Mouse (Mus musculus) hindbrain, embryonic 14.5 days (tissue): Measurements from ENCODE around the gene Ubac2. TPM values are rescaled to one million over a fixed set of nuclear protein-coding genes. Genes with fewer than 3 reads are reported as not detected.
A peak's percentile ranks its signal among the peaks of the same experiment; 100 is the strongest.

Experiments used
- ATAC-seq: fragments of 200-750 bp; cut with Nextera tagmentation; 2 replicates; pipeline ENCODE4 v1.8.0; 2017; ENCODE audit warnings: moderate number of reproducible peaks, mild to moderate bottlenecking, moderate TSS enrichment, moderate library complexity; ENCODE audit not compliant: low FRiP score
- DNase-seq: peaks from one replicate; pipeline ENCODE4 v3.0.0-alpha.2; 2015; ENCODE audit warnings: low spot score
- H3K27ac ChIP-seq: fragments of 300-500 bp; sonication (generic); 2 replicates; pipeline ENCODE4 v1.5.1; 2014; ENCODE audit warnings: mild to moderate bottlenecking, moderate library complexity
- H3K27me3 ChIP-seq: fragments of 300-500 bp; sonication (generic); 2 replicates; pipeline ENCODE4 v1.6.1; 2014; ENCODE audit warnings: mild to moderate bottlenecking, low read length, mixed read lengths; ENCODE audit not compliant: control insufficient read depth, insufficient read depth
- H3K36me3 ChIP-seq: fragments of 300-500 bp; sonication (generic); replicated peaks from 2 replicates; pipeline ENCODE4 v1.6.1; 2014; ENCODE audit not compliant: control insufficient read depth, insufficient read depth
- H3K4me1 ChIP-seq: fragments of 300-500 bp; sonication (generic); replicated peaks from 2 replicates; pipeline ENCODE4 v1.6.1; 2014; ENCODE audit warnings: antibody characterized with exemption, low read length, mixed read lengths; ENCODE audit not compliant: control insufficient read depth, insufficient read depth
- H3K4me2 ChIP-seq: fragments of 300-500 bp; sonication (generic); replicated peaks from 2 replicates; pipeline ENCODE4 v1.6.1; 2014; ENCODE audit warnings: mild to moderate bottlenecking, moderate library complexity
- H3K4me3 ChIP-seq: fragments of 300-500 bp; sonication (generic); replicated peaks from 2 replicates; pipeline ENCODE4 v1.5.1; 2014; ENCODE audit warnings: mild to moderate bottlenecking, low read length
- H3K9ac ChIP-seq: fragments of 300-500 bp; sonication (generic); 2 replicates; pipeline ENCODE4 v1.6.1; 2014
- H3K9me3 ChIP-seq: fragments of 300-500 bp; sonication (generic); 2 replicates; pipeline ENCODE4 v1.6.1; 2016; ENCODE audit warnings: low read length; ENCODE audit not compliant: control insufficient read depth
- WGBS: fragments of 180-500 bp; shearing (Covaris S2); extraction: QIAGEN DNeasy Blood & Tissue Kit; methylation state at CpG from one replicate; pipeline ENCODE4 v1.1.7; 2014; 5-methylcytosine and 5-hydroxymethylcytosine counted together
- polyA plus RNA-seq: library from polyadenylated mRNA; unstranded; fragments of >200 nt; fragmentation: Nextera tagmentation; extraction: Ambion mirVana; gene quantifications from 2 replicates; pipeline ENCODE4 v1.2.1, GENCODE M21; 2014

The Ubac2 gene
- polyA plus RNA-seq, 1 experiment from 2014 or later: 49.6 TPM

DNA sequence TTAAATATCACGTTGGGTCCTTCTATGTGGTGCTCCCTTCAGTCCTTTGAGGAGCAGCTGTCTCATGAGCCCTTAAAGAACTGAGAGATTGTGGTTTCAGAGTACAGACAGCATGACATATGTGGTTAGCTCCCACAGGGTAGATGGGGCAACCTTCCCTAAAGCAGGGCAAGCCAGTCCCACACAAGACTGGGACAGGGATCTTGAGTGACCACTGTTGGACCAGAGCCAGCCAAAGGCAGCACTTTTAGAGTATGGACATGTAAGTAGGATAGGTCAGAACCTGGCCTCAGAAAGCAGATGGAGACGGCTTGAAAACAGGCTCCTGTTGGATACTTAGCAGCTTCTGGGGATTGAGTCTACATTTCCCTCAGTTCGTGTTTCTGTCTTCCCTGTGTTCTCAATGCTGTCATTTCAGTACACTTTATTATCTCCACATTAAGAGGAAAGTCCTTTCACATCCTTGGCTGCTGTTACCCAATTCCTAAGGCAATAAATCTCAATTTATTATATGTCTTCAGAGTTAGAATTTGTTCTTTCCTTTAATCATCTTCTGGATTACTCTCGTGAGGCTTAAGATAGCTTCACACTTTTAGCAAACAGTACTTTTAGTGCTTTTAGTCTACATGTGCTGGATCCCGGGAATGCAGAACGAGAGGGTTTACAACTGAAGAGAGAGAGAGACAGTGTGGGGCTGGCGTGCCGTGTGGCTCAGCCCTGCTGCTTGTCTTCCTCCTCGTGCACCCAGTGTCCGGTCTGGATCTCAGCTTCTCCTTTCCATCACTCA lies 80.5 kb downstream of the Ubac2 start:
- Histone ChIP-seq H3K9me3 (no peaks in the 10 kb centered on the region), H3K4me2 (no peak overlapping the region), H3K4me1 (no peaks in the 10 kb centered on the region), H3K27ac (no peak overlapping the region), H3K36me3 (no peaks in the 10 kb centered on the region), H3K27me3 (no peaks in the 10 kb centered on the region), H3K9ac (no peak overlapping the region), H3K4me3 (no peak overlapping the region)
- no peak for ATAC-seq
- no peak for DNase-seq
- WGBS: 86% methylated on average over 10 of the region's 10 CpGs

DNA sequence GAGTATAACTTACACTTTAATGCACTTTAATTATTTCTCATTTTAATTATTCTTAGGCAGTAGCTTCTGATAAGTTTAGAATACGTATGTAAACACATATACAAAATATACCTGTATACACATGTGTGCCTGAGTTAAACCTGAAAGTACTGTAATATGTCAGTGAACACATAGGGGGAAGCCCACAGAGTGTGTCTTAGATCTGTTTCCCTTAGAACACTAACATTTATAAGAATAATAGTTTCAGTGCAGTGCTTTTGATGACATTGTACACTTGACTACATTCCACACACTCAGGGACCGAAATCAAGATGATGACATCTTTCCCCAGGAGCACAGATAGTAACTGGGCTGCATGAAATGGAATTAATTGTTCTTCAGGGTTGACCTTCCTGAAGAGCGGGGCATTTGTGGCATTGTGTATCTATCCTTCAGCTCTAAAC lies 81.1 kb downstream of the Ubac2 start:
- no peaks in the 10 kb centered on the region for H3K36me3 ChIP-seq
- no peak overlapping the region for H3K4me2 ChIP-seq
- no peak overlapping the region for H3K9ac ChIP-seq
- no peak overlapping the region for H3K4me3 ChIP-seq
- H3K27ac ChIP-seq: no peak overlapping the region
- DNase-seq (no peak), ATAC-seq (no peak)
- H3K4me1 ChIP-seq: no peaks in the 10 kb centered on the region
- no peaks in the 10 kb centered on the region for H3K27me3 ChIP-seq
- no peaks in the 10 kb centered on the region for H3K9me3 ChIP-seq
- WGBS: 89% methylated on average over 3 of the region's 3 CpGs

DNA sequence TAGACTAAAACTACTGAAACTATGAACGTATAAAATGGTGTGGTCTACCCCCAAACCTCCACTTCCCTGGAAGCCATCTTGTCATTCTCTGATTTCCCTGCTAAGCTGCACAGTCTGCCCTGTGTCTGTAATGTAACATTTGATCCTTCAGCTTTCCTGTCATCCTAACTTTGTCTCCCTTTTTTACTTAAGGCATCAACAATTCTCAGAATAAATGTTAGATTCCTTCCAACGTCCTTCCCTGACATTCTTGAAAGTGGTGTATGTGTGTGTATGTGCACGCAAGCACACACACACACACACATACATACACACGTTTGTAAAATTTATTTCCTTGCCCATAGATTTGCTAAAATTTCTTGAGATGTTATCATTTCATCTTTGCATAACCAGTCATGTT lies 81.6 kb downstream of the Ubac2 start:
- Histone ChIP-seq H3K4me2 (no peak overlapping the region), H3K4me1 (no peaks in the 10 kb centered on the region), H3K9ac (no peak overlapping the region), H3K9me3 (no peaks in the 10 kb centered on the region), H3K4me3 (no peak overlapping the region), H3K27me3 (no peaks in the 10 kb centered on the region), H3K36me3 (no peaks in the 10 kb centered on the region), H3K27ac (no peak overlapping the region)
- DNase-seq (no peak), ATAC-seq (no peak)
- 93% methylated on average over 4 of the region's 4 CpGs for WGBS

DNA sequence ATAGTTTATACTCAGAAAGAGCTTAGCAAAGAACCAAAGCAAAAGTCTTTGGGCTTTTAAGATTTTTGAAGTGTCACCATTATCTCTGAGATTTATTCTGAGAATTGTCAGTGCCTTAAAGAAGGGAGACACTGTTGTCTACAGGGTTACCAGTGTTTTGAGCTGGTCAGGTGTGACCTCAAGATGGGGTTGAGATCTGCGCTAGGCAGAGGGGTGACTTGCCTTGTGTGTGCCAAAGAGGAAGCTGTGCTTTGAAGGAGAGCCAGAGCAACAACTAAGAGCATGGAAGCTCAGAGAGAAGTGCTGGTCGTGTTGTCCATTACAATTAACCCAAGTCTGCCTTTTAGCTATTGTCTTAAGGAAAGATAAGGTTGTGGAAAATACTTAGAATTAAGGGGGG lies 82.1 kb downstream of the Ubac2 start:
- Histone ChIP-seq H3K27ac (no peak overlapping the region), H3K36me3 (no peaks in the 10 kb centered on the region), H3K9me3 (no peaks in the 10 kb centered on the region), H3K27me3 (no peaks in the 10 kb centered on the region), H3K4me1 (no peaks in the 10 kb centered on the region), H3K4me3 (no peak overlapping the region), H3K9ac (no peak overlapping the region), H3K4me2 (no peak overlapping the region)
- 83% methylated on average over 2 of the region's 2 CpGs for WGBS
- DNase-seq: no peak
- ATAC-seq: no peak

DNA sequence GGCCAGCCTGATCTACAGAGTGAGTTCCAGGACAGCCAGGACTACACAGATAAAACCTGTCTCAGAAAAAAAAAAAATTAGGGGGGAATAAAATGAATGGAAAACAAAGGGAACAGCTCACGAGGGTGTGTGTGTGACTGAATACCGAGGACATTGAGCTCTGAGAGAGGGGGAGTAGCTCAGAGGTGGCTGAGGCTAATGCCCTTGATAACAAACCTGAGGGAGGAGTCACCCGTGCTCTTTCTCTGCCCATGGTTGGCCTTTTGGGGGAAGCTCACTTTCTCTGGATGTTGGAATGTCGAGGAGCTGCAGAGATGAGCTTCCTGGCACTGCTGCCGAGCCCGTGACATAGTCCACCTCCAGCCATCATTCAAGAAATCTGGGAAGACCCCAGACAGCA lies 82.6 kb downstream of the Ubac2 start:
- H3K4me1 ChIP-seq: no peaks in the 10 kb centered on the region
- ATAC-seq (no peak), DNase-seq (no peak)
- H3K4me2 ChIP-seq: no peak overlapping the region
- WGBS: 76% methylated on average over 6 of the region's 6 CpGs
- no peak overlapping the region for H3K27ac ChIP-seq
- no peaks in the 10 kb centered on the region for H3K9me3 ChIP-seq
- H3K36me3 ChIP-seq: no peaks in the 10 kb centered on the region
- no peak overlapping the region for H3K4me3 ChIP-seq
- no peak overlapping the region for H3K9ac ChIP-seq
- H3K27me3 ChIP-seq: no peaks in the 10 kb centered on the region

DNA sequence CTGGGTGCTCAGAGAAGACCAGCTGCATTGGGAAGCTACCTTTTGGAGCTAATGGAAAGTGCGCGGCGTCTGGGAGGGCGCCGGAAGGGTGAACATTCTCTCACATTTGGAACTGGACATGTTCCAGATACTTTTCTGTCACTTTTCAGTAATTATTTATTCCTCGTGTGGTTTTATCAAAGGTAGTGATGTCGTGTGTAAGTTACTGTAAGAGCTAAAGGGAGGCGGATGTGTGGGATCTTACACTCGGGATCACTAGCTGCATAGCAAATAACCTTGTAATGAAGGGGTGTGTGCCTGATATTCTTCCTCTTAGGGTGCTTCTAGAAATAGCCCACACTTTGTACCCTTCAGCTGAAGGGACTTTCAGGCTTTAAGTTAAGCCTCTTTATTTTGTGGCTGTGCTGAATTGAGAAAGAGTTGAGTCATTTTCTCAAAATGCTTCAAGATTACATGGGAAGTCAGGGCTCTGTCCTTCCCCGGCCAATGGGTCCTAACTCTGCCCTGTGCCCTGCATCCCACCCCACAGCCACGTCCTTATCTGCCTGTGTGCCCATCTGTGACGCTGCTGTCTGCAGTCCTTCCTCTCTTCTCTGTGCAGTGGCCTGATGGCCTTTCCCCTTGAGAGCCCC lies 83.2 kb downstream of the Ubac2 start:
- WGBS: 87% methylated on average over 12 of the region's 12 CpGs
- ATAC-seq (no peak), DNase-seq (no peak)
- Histone ChIP-seq H3K4me2 (no peak overlapping the region), H3K27me3 (no peaks in the 10 kb centered on the region), H3K4me1 (no peaks in the 10 kb centered on the region), H3K9ac (no peak overlapping the region), H3K4me3 (no peak overlapping the region), H3K9me3 (no peaks in the 10 kb centered on the region), H3K27ac (no peak overlapping the region), H3K36me3 (no peaks in the 10 kb centered on the region)

DNA sequence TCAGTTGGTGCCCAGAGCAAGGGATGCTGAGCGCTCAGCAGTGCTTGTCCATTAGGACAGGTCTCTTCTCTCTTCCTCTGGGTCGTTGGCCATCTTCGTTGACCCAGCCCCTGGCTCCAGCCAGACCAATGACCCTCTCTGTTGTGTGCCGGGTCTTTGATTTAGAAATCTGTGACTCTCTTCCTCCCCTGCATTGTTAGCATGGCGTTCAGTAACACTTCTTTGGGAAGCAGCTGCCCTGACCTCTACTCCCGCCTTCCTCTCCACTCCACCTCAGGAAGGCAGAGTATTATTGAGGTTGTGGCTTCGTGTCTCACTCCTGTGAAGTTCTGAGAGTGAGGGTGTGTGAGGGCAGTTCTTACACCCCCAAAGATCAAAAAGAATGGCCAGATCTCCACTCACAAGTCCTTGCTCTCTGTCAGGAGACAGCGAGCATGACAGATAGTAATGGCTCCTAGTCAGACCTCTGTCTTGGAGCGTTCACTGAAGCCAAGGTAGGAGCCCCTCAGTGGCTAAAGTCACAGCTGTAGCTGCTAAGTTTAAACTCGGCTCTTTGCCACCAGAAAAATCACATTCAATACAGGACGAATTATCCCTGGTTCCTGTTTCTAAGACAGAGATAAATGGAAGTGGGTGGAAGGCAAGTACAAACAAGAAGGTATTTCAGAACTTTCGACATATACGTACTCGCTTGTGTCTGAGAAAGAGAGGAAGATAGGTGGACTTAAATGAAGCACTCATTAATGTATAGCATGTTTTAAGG lies 83.9 kb downstream of the Ubac2 start:
- ATAC-seq: no peak
- no peak overlapping the region for H3K27ac ChIP-seq
- H3K4me3 ChIP-seq: no peak overlapping the region
- no peak overlapping the region for H3K4me2 ChIP-seq
- H3K9me3 ChIP-seq: no peaks in the 10 kb centered on the region
- no peak overlapping the region for H3K9ac ChIP-seq
- 76% methylated on average over 14 of the region's 14 CpGs for WGBS
- H3K27me3 ChIP-seq: no peaks in the 10 kb centered on the region
- no peaks in the 10 kb centered on the region for H3K36me3 ChIP-seq
- no peaks in the 10 kb centered on the region for H3K4me1 ChIP-seq
- no peak for DNase-seq

DNA sequence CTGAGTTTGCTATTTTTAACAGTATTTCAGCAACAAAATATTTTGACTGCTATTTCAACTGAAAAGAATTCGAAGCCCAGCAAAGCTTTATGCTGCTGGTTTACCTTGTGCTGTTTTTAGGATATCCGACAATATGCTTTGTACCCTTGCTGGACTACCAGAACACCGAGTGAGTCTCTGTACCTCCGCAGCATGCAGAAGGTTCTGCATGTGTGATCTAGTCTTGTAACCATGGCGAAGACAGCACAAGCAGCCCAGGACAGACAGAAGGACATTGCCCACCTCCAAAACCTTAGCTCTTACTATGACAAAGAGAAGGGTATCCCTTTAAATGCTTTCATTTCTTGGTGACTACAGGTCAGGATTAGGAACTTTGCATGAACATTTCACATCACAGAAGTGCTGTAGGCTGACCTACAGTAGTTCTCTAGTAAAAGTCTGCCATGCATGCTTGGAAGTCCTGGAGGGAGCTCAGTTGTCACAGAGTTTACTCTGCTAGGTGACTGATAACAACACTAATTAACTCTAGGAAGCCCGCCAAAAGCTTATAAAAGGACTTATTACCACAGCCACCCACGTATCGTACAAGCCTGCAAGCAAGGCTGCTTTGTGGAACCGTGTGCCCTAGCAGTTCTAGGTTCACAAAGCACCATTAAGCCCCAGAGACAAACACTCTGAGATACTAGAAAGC lies 85.0 kb downstream of the Ubac2 start:
- Histone ChIP-seq H3K36me3 (no peaks in the 10 kb centered on the region), H3K4me3 (no peak overlapping the region), H3K9ac (no peak overlapping the region), H3K4me2 (no peak overlapping the region), H3K27ac (no peak overlapping the region; the same call in 1 of the 2 replicates), H3K4me1 (no peaks in the 10 kb centered on the region), H3K27me3 (no peaks in the 10 kb centered on the region), H3K9me3 (no peaks in the 10 kb centered on the region)
- DNase-seq: peak; percentile 31
- 71% methylated on average over 9 of the region's 9 CpGs for WGBS
- no peak for ATAC-seq

DNA sequence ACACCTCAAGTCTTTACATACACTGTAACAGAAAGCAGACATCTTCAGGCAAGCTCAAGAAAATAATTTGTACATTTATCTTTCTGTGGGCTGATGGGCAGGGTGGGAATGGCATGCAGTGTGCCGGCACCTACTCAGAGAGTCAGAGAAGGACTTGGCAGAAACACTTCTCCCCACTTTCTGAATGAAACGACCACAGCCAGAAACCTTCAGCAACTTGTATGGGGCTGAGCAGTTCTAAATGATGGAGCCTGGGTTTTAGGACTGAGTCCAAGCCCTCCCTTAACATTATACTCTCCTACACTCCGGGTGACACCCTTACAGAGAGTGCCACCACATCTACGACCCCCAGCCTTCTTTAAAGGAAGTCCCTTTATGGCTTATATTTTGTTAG lies 85.5 kb downstream of the Ubac2 start:
- DNase-seq: no peak
- Histone ChIP-seq H3K9ac (no peak overlapping the region), H3K4me1 (no peaks in the 10 kb centered on the region), H3K4me2 (no peak overlapping the region), H3K27me3 (no peaks in the 10 kb centered on the region), H3K4me3 (no peak overlapping the region), H3K27ac (no peak overlapping the region; the same call in 1 of the 2 replicates), H3K9me3 (no peaks in the 10 kb centered on the region), H3K36me3 (no peaks in the 10 kb centered on the region)
- ATAC-seq: no peak
- WGBS: 65% methylated on average over 4 of the region's 4 CpGs
